Mouse (Mus musculus): ENCODE measurements around the gene Tifa.
"Not testable (repeated sequence)": the region's sequence is repeated elsewhere in the genome, so short reads cannot be mapped to it uniquely, and the experiment has no call there.

Tifa gene

GRCm38 (mm10) chr3:127789500-127790191 lies at the start of gene Tifa:
Tifa (plus strand) TSS chr3:127789805.
- DNase-seq (ENCODE audit: low spot score in 2 of 2) = peak in 1 of 2 experiments; percentile 17

- no peak for DNase-seq (ENCODE audit: low spot score in 2 of 2)
Observed at GRCm38 (mm10) chr3:127741473-127741872, 48.1 kb upstream of the Tifa start.

DNA sequence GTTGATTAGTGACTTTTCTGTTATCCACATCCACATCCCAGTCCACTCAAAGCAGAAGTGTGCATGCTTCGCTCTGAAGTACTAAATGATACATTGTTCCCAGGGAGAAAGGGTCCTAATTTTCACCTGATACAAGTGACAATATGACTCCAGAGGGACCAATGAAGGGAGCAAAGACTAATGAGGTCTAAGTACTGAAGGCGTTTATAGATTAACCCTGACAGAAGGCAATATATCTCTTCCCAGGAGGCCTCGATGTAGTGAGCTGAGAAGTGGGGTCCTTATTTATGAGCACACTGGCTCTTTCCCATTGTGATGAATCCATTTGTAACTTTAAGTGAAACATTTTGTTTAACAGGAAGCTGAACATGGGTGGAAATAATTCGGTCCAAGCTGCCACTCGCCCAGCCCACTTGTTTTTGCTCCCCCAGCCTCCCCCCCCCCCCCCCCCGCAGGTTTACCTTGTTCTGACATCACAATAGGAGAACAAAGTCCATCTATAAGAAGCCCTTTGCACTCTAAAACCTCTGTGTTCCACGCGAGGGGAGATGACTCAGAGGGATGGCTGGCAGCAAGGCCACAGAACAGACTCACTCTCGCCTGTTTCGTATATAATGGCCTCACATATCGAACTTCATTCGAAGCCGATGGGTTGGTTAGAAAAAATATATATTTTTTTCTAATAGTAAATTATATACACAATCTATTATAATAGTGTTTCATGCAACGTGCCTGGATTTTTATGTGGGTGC lies 45.8 kb upstream of the Tifa start:
- DNase-seq (ENCODE audit: low spot score in 2 of 2) = no peak

DNA sequence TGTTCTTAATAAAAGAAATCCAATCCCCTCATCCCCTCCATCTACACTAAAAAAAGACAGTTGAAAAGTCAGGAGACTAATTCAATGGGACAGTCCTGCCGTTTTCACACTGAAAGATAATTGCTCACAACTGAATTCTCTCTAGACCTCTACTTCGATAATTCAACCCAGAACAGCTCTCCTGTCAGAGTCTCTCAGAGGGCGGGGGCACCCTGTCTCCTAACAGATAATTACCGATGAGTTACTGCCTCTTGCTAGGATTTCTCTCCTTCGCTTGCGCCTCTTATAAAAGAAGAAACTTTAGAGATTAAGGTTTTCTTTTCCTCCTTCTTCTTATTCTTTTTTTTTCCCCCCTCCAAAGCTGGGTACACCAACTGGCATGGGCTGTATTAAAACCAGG lies 44.1 kb upstream of the Tifa start:
- DNase-seq (ENCODE audit: low spot score in 2 of 2) = no peak

- no peak for DNase-seq (ENCODE audit: low spot score in 2 of 2)
Observed at GRCm38 (mm10) chr3:127745911-127746640, 43.5 kb upstream of the Tifa start.

DNA sequence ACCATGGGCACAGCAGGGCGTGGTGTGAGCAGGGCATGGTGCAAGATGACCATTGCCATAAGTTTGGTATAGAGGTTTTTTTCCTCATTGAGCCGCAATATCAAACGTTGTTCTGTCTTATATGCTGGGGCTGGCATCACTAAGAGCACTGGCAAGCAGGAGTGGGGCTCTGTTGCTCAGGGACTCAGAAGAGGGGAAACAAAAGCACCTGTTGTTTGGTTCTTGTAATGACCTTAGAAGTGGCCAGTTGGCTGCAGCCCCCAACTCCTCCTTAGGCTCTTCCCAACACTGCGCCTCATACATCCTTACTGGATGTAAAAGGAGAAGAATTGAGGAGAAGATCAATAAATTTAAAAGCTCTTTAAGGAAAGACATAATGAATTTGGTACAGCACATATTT lies 41.0 kb upstream of the Tifa start:
- no peak for DNase-seq (ENCODE audit: low spot score in 2 of 2)

DNA sequence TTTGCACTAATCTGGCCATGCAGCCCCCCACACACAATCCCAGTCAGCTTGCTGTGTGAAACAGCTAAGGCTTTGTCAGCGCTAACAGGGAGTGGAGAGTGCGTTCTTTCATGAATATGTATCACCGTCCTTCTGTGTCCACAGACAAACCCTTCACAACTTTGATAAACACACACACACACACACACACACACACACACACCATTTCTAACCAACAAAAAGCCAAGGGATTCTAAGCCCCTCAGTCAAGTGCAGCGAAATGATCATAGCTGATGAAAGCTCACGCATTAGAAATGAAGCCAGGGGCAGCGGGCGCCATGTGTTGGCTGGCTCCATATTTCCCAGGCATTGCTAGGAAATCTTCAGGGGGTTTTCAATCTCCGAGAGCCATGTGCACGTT lies 40.3 kb upstream of the Tifa start:
- DNase-seq (ENCODE audit: low spot score in 2 of 2) = no peak

- DNase-seq (ENCODE audit: low spot score in 2 of 2) = no peak
Observed at GRCm38 (mm10) chr3:127749981-127750562, 39.5 kb upstream of the Tifa start.

- no peak for DNase-seq (ENCODE audit: low spot score in 2 of 2)
Observed at GRCm38 (mm10) chr3:127756458-127756857, 33.1 kb upstream of the Tifa start.

- no peak for DNase-seq (ENCODE audit: low spot score in 2 of 2)
Observed at GRCm38 (mm10) chr3:127757886-127758301, 31.7 kb upstream of the Tifa start.

GRCm38 (mm10) chr3:127758806-127759205 lies 30.8 kb upstream of the Tifa start:
- no peak for DNase-seq (ENCODE audit: low spot score in 2 of 2)

DNA sequence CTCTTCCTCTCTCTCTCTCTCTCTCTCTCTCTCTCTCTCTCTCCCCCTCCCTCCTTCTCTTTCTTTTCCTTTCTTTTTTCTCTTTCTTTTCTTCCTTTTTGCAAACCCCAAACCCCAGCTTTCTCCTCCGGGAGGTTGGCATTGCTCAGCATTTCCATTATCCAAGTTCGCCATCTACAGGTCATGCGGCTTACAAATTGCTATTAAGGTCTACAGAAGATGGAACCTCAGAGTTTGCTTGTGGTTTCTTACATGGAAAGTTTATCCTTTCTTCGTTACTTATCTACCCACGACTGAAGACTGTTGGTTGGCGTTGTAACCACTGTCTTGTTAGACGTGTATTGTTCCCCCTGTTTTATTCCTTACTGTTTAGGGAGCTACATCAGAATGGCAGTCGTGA lies 30.4 kb upstream of the Tifa start:
- DNase-seq (ENCODE audit: low spot score in 2 of 2) = peak in 1 of 2 experiments; percentile 23

DNA sequence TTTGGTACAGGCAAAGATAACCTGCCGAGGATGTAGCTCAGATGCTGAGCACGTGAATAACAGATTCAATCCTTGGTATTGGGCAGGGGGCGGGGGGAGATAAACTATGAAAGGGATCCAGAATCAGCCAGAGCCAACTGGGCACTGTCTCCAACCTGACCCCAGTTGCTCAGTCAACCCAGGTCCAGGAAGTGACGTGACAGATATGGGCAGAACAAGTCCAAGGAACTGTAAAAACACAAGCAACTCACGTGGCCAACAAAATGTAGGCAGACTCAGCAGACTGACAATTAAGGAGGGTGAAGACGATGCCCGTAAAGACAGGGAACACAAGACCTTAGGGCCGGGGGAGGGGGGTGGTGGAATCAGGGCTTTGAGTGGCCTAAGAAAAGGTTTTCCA lies 27.2 kb upstream of the Tifa start:
- DNase-seq (ENCODE audit: low spot score in 2 of 2) = no peak

DNA sequence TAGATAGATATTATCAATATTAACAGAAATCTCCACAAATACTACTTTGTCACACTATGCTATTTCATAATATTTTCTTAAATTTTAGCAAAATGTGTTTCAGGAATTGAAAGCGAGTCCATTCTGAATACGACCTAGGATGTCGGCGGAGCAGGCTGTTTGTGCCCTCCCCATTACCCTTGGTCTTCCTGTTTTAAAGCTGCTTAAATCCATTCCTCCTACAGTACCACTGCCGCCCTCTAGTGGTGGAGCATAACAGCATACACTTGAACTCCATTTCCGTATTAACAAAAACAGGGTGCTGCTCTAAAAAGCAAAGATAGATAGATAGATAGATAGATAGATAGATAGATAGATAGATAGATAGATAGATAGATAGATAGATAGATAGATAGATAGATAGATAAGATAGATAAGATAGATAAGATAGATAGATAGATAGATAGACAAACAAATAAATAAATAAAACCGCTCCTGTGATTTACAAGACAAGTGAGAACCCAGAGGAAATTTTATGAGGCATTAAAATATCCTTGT lies 26.5 kb upstream of the Tifa start:
- peak; percentile 65 to 90 for DNase-seq (ENCODE audit: low spot score in 2 of 2)

- DNase-seq (ENCODE audit: low spot score in 2 of 2) = no peak
Observed at GRCm38 (mm10) chr3:127764541-127764940, 25.1 kb upstream of the Tifa start.

DNA sequence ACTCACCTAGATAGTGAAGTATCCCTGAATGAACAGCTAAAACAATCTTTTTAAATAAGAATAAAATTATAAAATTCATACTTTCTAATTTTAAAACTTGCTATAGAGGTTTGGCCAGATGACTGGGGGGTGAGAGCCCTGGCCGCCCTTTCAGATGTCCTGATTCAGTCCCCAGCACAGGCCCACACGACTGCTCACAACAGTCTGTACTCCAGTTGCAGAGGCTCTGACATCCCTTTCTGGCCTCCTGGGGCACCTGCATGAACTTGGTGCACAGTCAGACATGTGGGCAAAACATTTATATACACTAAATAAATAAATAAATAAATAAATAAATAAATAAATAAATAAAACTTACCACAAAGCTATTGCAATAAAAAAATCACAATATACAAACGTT lies 23.6 kb upstream of the Tifa start:
- no peak for DNase-seq (ENCODE audit: low spot score in 2 of 2)

DNA sequence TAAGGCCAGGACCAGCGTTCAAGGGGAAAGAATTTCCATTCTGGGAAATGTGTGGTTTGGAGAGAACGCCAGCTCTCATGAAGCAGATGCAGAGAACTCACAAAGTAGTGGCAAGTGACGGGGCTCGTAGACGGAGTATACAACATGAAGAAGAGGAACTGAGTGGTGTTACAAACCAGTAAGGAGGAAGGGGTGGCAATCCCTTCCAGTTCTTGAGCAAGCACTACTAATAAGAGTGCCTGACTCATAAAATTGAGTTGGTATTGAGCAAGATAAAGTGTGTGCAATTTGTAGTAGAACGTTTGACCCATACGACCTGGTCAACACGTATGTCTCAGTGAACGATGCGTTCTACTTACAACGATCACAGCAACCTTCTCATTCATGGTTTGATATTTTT lies 20.5 kb upstream of the Tifa start:
- DNase-seq (ENCODE audit: low spot score in 2 of 2) = no peak

DNA sequence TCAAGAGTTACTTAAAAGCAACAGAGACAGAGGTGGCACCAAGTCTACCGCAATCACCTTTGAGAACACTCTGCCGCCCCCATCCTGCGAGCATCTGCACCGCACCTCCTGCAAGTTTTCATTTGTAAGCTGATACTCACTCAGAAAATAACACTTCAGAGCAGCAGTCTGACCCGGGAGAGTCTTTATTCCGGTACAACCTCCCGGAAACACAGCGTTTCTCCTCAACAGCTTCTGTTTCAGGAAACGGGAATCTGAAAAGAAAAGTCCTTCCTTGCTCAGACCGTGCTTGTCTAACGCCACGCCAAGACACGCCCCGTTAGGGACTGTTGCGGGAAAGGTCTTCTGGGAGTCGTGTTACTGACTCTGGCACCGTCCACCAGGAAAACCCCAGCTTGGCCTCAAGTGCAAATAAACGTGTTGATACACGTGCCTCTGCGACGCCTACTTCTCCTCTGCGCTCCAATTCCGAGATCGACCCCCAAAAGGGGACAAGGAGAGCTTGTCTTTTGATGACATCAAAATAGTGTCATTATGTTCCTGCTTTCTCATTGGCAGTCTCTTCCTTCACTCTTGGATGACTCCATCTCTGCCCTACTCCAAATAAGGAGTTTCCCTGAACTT lies 9.5 kb upstream of the Tifa start, which contains the start of gene Alpk1:
Alpk1 (minus strand) TSS at position 507 of the 624 bp plus-strand sequence.
- DNase-seq (ENCODE audit: low spot score in 2 of 2) = peak; percentile 49 to 71

- no peak for DNase-seq (ENCODE audit: low spot score in 2 of 2)
Observed at GRCm38 (mm10) chr3:127780921-127781320, 8.7 kb upstream of the Tifa start.

GRCm38 (mm10) chr3:127782921-127783320 lies 6.7 kb upstream of the Tifa start:
- no peak for DNase-seq (ENCODE audit: low spot score in 2 of 2)

DNA sequence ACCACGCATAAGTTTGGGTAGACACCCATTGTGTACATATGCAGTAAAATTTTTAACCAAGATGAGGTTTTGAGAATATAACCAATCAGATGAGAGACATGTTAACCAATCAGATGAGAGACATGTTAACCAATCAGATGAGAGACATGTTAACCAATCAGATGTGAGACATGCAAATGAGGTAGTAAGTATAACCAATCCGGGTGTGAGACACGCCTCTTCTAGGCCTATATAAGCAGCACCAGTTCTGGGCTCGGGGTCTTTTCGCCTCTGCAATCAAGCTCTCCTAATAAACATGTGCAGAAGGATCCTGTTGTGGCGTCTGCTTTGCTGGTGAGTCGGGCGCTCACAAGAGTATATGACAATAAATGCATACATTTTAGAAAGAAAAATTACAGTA lies 5.9 kb upstream of the Tifa start:
- DNase-seq (ENCODE audit: low spot score in 2 of 2) = not testable (repeated sequence)
